Mouse (Mus musculus): ENCODE measurements around the gene Gypa. TPM values are rescaled to one million over a fixed set of nuclear protein-coding genes. Genes with fewer than 3 reads are reported as not detected.

The Gypa gene
- total RNA-seq (2018; cell fraction: chromatin; rRNA removed): not detected
- not detected for total RNA-seq (2018; cell fraction: cytosol; rRNA removed)
- not detected for total RNA-seq (2018; cell fraction: nucleus; rRNA removed)
- not detected in 3 replicates for polyA plus RNA-seq (2018)

GRCm38 (mm10) chr8:80493523-80494345 lies at the start of gene Gypa:
Gene Gypa (plus strand): TSS chr8:80493781.
- H3K36me3 ChIP-seq (ENCODE audit: inconsistent target): no peaks in the 10 kb centered on the region
- H3K79me2 ChIP-seq (ENCODE audit: inconsistent target): no peaks in the 10 kb centered on the region
- H3K4me3 ChIP-seq (ENCODE audit: inconsistent target): peak within 1 kb of the TSS; percentile 36
- no peak within 1 kb of the TSS for H3K27ac ChIP-seq
- 39% methylated on average over 14 of the region's 14 CpGs for WGBS (ENCODE audit: missing documents)

- no peak overlapping the region for H3K4me3 ChIP-seq (ENCODE audit: inconsistent target)
- H3K27ac ChIP-seq: no peak overlapping the region
- 15% methylated on average over 3 of the region's 4 CpGs for WGBS (ENCODE audit: missing documents)
- H3K79me2 ChIP-seq (ENCODE audit: inconsistent target): no peaks in the 10 kb centered on the region
- no peaks in the 10 kb centered on the region for H3K36me3 ChIP-seq (ENCODE audit: inconsistent target)
These were observed 49.0 kb upstream of the Gypa start for GRCm38 (mm10) chr8:80444534-80445072.

GRCm38 (mm10) chr8:80447217-80447616 lies 46.4 kb upstream of the Gypa start:
- 93% methylated on average over 4 of the region's 4 CpGs for WGBS (ENCODE audit: missing documents)
- H3K27ac ChIP-seq: no peak overlapping the region
- no peaks in the 10 kb centered on the region for H3K79me2 ChIP-seq (ENCODE audit: inconsistent target)
- H3K36me3 ChIP-seq (ENCODE audit: inconsistent target): no peaks in the 10 kb centered on the region
- no peak overlapping the region for H3K4me3 ChIP-seq (ENCODE audit: inconsistent target)

GRCm38 (mm10) chr8:80451938-80452690 lies 41.5 kb upstream of the Gypa start:
- WGBS (ENCODE audit: missing documents): 84% methylated on average over 19 of the region's 19 CpGs
- Histone ChIP-seq H3K27ac (no peak overlapping the region), H3K4me3 (ENCODE audit: inconsistent target) (no peak overlapping the region), H3K79me2 (ENCODE audit: inconsistent target) (no peaks in the 10 kb centered on the region), H3K36me3 (ENCODE audit: inconsistent target) (no peaks in the 10 kb centered on the region)

GRCm38 (mm10) chr8:80463450-80463917 lies 30.1 kb upstream of the Gypa start:
- H3K36me3 ChIP-seq (ENCODE audit: inconsistent target): no peaks in the 10 kb centered on the region
- WGBS (ENCODE audit: missing documents): 7% methylated on average over 4 of the region's 4 CpGs
- no peak overlapping the region for H3K4me3 ChIP-seq (ENCODE audit: inconsistent target)
- no peak overlapping the region for H3K27ac ChIP-seq
- no peaks in the 10 kb centered on the region for H3K79me2 ChIP-seq (ENCODE audit: inconsistent target)

- WGBS (ENCODE audit: missing documents): 53% methylated on average over 7 of the region's 7 CpGs
- Histone ChIP-seq H3K27ac (no peak overlapping the region), H3K36me3 (ENCODE audit: inconsistent target) (no peaks in the 10 kb centered on the region), H3K4me3 (ENCODE audit: inconsistent target) (no peak overlapping the region), H3K79me2 (ENCODE audit: inconsistent target) (no peaks in the 10 kb centered on the region)
These were observed 18.6 kb upstream of the Gypa start for GRCm38 (mm10) chr8:80474971-80475370.

GRCm38 (mm10) chr8:80478156-80478555 lies 15.4 kb upstream of the Gypa start:
- Histone ChIP-seq H3K27ac (no peak overlapping the region), H3K79me2 (ENCODE audit: inconsistent target) (no peaks in the 10 kb centered on the region), H3K36me3 (ENCODE audit: inconsistent target) (no peaks in the 10 kb centered on the region), H3K4me3 (ENCODE audit: inconsistent target) (no peak overlapping the region)
- 89% methylated on average over 5 of the region's 5 CpGs for WGBS (ENCODE audit: missing documents)

GRCm38 (mm10) chr8:80479129-80479528 lies 14.5 kb upstream of the Gypa start:
- 100% methylated on average over 1 of the region's 1 CpGs for WGBS (ENCODE audit: missing documents)
- H3K79me2 ChIP-seq (ENCODE audit: inconsistent target): no peaks in the 10 kb centered on the region
- no peak overlapping the region for H3K27ac ChIP-seq
- no peak overlapping the region for H3K4me3 ChIP-seq (ENCODE audit: inconsistent target)
- H3K36me3 ChIP-seq (ENCODE audit: inconsistent target): no peaks in the 10 kb centered on the region

- Histone ChIP-seq H3K27ac (no peak overlapping the region), H3K79me2 (ENCODE audit: inconsistent target) (no peaks in the 10 kb centered on the region), H3K36me3 (ENCODE audit: inconsistent target) (no peaks in the 10 kb centered on the region), H3K4me3 (ENCODE audit: inconsistent target) (no peak overlapping the region)
- 95% methylated on average over 5 of the region's 6 CpGs for WGBS (ENCODE audit: missing documents)
These were observed 11.4 kb upstream of the Gypa start for GRCm38 (mm10) chr8:80482173-80482572.

- 52% methylated on average over 16 of the region's 16 CpGs for WGBS (ENCODE audit: missing documents)
- no peaks in the 10 kb centered on the region for H3K36me3 ChIP-seq (ENCODE audit: inconsistent target)
- no peak overlapping the region for H3K4me3 ChIP-seq (ENCODE audit: inconsistent target)
- no peak overlapping the region for H3K27ac ChIP-seq
- no peaks in the 10 kb centered on the region for H3K79me2 ChIP-seq (ENCODE audit: inconsistent target)
These were observed 10.5 kb upstream of the Gypa start for GRCm38 (mm10) chr8:80482822-80483774.

- 100% methylated on average over 1 of the region's 1 CpGs for WGBS (ENCODE audit: missing documents)
- Histone ChIP-seq H3K4me3 (ENCODE audit: inconsistent target) (no peak overlapping the region), H3K79me2 (ENCODE audit: inconsistent target) (no peaks in the 10 kb centered on the region), H3K27ac (no peak overlapping the region), H3K36me3 (ENCODE audit: inconsistent target) (no peaks in the 10 kb centered on the region)
These were observed 2.0 kb upstream of the Gypa start for GRCm38 (mm10) chr8:80491562-80491961.

GRCm38 (mm10) chr8:80492987-80493441 lies 567 bp upstream of the Gypa start:
- H3K4me3 ChIP-seq (ENCODE audit: inconsistent target): peak overlapping the region; percentile 36
- no peak overlapping the region for H3K27ac ChIP-seq
- no peaks in the 10 kb centered on the region for H3K36me3 ChIP-seq (ENCODE audit: inconsistent target)
- WGBS (ENCODE audit: missing documents): 2% methylated on average over 16 of the region's 16 CpGs
- H3K79me2 ChIP-seq (ENCODE audit: inconsistent target): no peaks in the 10 kb centered on the region

GRCm38 (mm10) chr8:80494346-80494660 lies 722 bp downstream of the Gypa start:
- H3K27ac ChIP-seq: no peak overlapping the region
- 96% methylated on average over 2 of the region's 2 CpGs for WGBS (ENCODE audit: missing documents)

GRCm38 (mm10) chr8:80494819-80495218 lies 1.2 kb downstream of the Gypa start:
- Histone ChIP-seq H3K27ac (no peak overlapping the region), H3K79me2 (ENCODE audit: inconsistent target) (no peaks in the 10 kb centered on the region), H3K4me3 (ENCODE audit: inconsistent target) (no peak overlapping the region), H3K36me3 (ENCODE audit: inconsistent target) (no peaks in the 10 kb centered on the region)
- 86% methylated on average over 4 of the region's 5 CpGs for WGBS (ENCODE audit: missing documents)

More at GRCm38 (mm10) chr8:80494346-80494660, 722 bp downstream of the Gypa start:
- H3K79me2 ChIP-seq (ENCODE audit: inconsistent target): no peaks in the 10 kb centered on the region
- no peaks in the 10 kb centered on the region for H3K36me3 ChIP-seq (ENCODE audit: inconsistent target)
- H3K4me3 ChIP-seq (ENCODE audit: inconsistent target): no peak overlapping the region
